Mouse (Mus musculus): Measurements from ENCODE around the gene Anxa6.

Gene Anxa6

DNA sequence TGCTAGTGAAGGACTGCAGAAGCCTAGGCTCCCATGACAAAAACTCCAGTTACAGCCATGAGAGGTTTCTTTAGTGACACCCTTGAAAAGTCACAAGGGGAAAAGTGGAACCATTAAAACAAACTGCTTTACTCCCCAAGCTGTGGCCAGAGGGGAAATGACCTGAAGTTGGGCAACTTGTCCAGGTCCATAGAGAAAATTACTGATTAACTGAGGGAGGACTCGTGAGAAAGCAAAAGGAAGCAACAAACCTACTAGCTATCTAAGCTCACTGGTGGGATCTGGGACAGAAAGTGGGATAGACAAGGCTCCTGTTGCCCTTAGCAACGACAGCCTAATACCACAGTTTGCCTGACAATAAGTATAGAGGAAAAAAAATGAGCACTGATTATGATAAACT, 4.7 kb downstream of the Anxa6 start:
- DNase-seq: no peak

DNA sequence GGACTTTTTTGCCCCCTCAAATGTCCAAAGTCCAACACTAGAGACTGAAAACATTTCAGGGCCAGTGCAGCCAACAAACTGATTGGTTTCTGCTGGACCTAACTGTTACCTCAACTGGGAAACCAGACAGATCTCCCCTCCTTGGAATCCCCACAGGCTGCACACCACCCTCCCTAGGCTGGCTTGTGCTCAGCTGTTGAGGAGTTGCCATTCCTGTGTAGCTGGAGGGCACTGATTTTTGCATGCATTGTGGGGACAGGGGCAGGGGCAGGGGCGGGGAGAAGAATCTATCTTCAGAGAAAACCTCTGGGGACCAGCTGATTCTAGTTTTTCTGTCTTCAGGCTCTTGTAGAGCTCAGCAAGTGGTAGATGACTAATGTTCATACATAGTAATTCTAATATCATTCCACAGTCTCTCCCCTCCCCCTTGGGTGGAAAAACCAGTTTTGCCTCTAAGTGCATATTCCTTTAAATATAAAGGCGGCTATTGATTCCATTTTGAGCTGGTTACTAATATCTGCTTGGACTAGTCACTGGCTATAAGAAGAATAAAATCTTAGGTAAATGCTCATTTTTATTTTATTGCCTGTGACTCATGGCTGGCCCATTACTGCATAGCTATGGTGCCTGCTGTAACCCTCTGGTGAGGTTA, 5.9 kb downstream of the Anxa6 start:
- DNase-seq: no peak

GRCm38 (mm10) chr11:55025896-55026295, 7.3 kb downstream of the Anxa6 start:
- peak; percentile 70 to 80 for DNase-seq

DNA sequence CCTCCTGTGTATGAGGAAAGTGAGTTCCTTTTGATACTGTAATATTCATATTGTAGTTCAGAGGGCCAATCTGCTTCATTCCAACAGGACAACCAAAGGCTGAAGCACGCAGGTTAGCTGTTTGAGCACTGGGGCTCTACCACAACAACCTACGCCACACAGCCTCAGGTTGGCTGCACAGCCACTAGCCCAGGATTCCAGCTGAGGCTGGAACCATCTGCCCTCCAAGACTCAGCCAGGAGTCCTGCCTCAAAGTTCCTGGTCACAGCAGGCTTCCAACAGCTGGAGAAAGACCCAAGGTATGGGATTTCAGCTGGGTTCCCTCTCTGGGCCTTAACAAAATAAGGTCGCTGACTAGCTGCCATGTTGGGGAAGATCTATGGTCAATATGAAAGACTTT, 9.7 kb downstream of the Anxa6 start:
- no peak for DNase-seq

- peak; percentile 40 to 58 for DNase-seq
Measured at GRCm38 (mm10) chr11:55023049-55023564, 10.1 kb downstream of the Anxa6 start.

DNA sequence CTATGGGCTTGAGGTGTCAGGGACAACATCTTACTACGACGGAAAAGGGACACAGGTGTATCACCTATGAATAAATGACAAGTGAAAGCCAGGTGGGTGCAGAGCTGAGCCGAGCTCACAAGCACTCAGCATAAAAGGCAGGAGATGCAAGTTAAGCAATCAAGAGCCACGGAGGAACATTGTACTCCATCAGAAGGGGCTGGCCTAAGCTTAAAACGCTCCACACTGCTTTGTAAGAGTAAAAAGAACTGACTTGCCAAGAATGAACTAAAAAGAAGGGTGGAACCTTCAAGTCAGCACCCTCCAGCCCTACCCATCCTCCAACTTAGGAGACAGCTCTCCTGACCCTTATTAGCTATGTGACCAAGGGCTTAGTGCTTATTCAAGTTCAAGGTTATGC, 10.7 kb downstream of the Anxa6 start:
- no peak for DNase-seq

- no peak for DNase-seq
Measured at GRCm38 (mm10) chr11:55021859-55022258, 11.4 kb downstream of the Anxa6 start.

GRCm38 (mm10) chr11:55021458-55021857, 11.8 kb downstream of the Anxa6 start:
- no peak for DNase-seq

- DNase-seq: no peak
Measured at GRCm38 (mm10) chr11:55019711-55020110, 13.5 kb downstream of the Anxa6 start.

DNA sequence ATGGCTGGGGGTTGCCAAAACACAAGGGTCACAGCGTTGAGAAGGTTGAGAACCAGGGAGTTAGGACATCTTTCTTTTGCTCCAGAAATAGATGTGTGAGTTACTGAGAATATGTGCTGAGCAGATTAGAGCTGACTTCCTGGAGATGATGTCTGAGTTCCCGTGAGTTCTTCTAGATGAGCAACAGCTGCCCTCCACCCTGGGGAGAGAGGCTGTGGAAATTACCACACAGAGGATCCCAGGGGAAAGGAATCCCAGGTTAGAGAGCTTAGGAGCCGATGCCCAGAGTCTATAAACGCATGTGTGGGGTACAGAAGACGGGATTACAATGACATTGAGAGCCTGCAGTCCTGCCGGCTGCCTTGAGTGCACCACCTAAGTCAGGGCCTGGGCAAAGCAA, 15.2 kb downstream of the Anxa6 start:
- no peak for DNase-seq

DNA sequence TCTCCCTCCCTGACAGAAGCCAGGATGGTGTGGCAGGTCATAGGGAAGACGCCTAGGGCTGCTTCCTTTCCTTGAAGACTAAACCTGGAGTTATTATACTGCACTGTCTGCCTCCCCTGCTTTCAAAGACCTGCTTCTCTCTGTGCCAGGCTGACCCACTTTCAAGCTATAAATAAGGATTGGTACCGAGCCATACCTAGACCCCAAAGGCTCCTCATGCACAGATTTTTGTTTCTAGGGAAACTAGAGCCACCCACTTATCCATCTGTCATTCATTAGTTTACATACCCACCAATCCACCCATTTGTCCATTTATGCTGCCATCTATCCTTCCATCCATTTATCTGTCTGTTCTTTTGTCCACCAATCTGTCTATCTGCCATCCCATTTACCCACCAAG, 16.0 kb downstream of the Anxa6 start:
- no peak for DNase-seq

DNA sequence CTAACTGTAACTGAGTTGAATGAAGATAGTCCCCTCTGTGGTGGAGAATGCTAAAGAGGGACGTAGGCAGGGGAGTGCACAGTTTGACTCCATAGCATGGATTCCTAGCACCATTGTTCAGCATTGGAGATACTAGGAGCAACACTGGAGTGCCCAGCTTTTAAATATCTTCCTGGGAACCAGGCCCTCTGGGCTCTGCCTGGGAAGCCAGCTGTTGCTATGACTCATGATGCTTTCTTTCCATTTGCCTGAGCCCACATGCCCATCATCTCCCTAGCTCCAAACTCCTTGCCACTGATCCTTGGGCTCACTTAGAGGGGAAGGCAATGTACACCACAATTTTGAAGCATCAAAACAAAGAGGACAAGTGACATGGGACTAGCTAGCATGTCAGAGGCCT, 16.5 kb downstream of the Anxa6 start:
- no peak for DNase-seq

- peak; percentile 70 to 86 for DNase-seq
Measured at GRCm38 (mm10) chr11:55015831-55016241, 17.4 kb downstream of the Anxa6 start.

DNA sequence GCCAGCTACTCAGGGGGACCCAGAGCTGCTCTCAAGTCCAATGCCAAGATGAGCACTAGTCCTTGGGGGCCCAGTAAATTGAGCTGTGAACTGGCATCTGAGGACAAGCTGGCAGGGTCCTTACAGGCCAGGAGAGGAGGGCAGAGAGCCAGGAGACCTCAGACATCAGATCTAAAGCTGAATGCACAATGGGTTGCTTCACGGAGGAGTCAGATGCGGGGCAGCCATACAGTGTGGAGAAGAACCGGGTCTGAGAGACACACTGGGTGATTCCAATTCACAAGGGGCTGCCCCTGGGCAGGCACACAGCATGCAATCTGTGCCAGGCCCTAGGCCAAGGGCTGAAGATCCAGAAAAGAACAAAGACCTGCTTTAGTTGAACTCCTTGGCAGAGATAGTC, 18.0 kb downstream of the Anxa6 start:
- peak; percentile 30 to 46 for DNase-seq

- DNase-seq: no peak
Measured at GRCm38 (mm10) chr11:55013802-55014201, 19.4 kb downstream of the Anxa6 start.

- no peak for DNase-seq
Measured at GRCm38 (mm10) chr11:55012551-55013521, 20.4 kb downstream of the Anxa6 start.

- DNase-seq: no peak
Measured at GRCm38 (mm10) chr11:55011440-55011839, 21.8 kb downstream of the Anxa6 start.

DNA sequence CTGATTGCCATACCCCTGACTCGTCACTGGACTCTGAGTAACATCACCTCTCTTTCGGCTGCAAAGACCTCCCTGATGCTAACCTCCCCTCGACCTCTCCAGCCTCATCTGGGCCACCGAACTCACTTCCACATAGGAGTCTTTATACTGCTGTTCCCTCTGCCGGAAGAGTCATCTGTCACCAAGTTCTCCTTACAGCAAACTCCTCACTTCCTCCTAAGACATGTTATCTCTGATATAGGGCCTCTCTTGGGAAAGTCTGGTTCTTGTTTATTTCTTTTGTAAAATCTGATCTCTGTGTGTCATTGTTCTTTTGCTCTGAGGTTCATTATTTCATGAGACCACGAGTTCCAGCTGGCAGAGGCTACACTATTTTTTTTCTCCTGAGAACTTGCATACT, 25.0 kb downstream of the Anxa6 start:
- no peak for DNase-seq

DNA sequence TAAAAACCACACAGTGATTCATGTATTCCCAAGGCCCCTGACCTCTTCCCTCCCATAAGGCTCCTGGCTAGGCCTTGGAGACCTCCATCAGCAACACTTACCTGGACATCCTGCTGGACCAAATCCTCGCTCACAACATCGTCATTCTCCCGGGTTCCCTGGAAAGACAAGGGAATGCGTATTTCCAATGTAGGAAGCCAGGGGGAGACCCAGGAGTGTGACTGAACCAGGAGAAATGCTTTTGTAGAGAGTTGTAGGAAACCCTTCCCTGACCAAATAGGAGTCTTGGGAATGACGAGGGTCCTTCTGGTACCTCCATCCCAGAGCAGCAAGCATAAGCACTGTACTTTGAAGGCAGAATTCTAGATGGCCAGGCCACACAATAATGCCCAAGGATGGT, 27.6 kb downstream of the Anxa6 start:
- DNase-seq: no peak

GRCm38 (mm10) chr11:55004970-55005502, 28.2 kb downstream of the Anxa6 start:
- DNase-seq: no peak

DNA sequence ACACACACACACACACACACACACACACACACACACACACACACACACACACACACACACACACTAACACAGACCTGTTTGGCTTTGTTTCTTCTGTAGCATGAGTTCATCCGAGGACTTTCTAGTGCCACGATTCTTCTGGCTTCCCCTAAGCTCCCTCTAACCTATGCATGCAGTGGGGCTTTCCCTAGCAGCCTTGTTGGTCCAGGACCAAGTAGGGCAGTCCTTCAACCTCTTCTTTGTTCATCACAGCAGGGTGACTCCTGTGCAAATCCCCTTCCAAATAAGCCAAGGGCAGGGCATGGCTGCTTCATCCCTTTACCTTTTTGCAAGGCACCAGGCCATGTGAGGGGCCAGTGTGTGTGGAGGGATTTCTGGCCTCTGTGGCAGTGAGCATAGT, 34.5 kb downstream of the Anxa6 start:
- DNase-seq: no peak

GRCm38 (mm10) chr11:54998284-54998683, 35.0 kb downstream of the Anxa6 start:
- peak; percentile 70 to 78 for DNase-seq

GRCm38 (mm10) chr11:54996176-54996575, 37.1 kb downstream of the Anxa6 start:
- DNase-seq: peak; percentile 65 to 67

DNA sequence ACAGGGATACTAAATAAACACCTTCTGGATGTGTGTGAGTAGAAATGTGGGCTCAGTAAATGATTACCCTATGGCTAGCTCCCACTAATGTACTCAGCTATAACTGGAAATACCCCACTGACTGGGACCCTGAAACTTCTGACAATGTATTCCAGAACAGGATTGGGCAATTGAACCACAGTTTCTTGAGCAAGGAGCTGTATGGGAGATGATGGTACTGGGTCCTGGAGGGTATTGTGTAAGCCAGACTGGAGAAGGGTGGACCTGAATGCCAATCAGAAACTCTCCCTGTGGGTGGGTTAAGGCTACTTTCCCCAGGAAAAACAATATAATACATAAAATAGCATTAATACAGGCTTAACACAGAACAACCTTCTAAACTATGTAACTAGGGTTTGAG, 43.3 kb downstream of the Anxa6 start:
- no peak for DNase-seq

Data from cerebellum, postnatal 25 days (tissue).